ENCODE assay signal across 39 mouse cellular contexts in genomic region chr5:139310477-139310876, GRCm38 (mm10). TPM values are rescaled to one million over a fixed set of nuclear protein-coding genes. Genes with fewer than 3 reads are reported as not detected.
"Had no signal": no experiment of that assay in that cellular context is flagged by ENCODE, and none has a peak within 500 bp of the region (broad histone marks: within the 10 kb centered on the region; RNA-seq: fewer than 3 reads in every experiment).

No protein-coding gene starts in this region.

- H3K27me3 ChIP-seq: heart, embryonic 13.5 days; heart, embryonic 15.5 days; hindbrain, embryonic 13.5 days; hindbrain, embryonic 15.5 days; intestine, embryonic 15.5 days; limb, embryonic 13.5 days; limb, embryonic 15.5 days; liver, embryonic 12.5 days had no signal

- H3K4me1 ChIP-seq: heart, embryonic 13.5 days; heart, embryonic 15.5 days; hindbrain, embryonic 13.5 days; hindbrain, embryonic 15.5 days; limb, embryonic 13.5 days; limb, embryonic 15.5 days had no signal

- ATAC-seq: hindbrain, postnatal 0 days; intestine, embryonic 15.5 days; liver, embryonic 12.5 days had no signal

- H3K36me3 ChIP-seq: heart, embryonic 13.5 days; heart, embryonic 15.5 days; hindbrain, embryonic 15.5 days; intestine, embryonic 15.5 days; limb, embryonic 13.5 days; limb, embryonic 15.5 days; liver, embryonic 12.5 days had no signal

- DNase-seq: gastrocnemius, postnatal 14 days; gastrocnemius, postnatal 36 days; heart, adult 11 months; heart, adult 2 months; heart, postnatal 14 days; heart, postnatal 36 days; kidney, adult 18-20 months; kidney, adult 8-10 months; kidney, postnatal 10 days; kidney, postnatal 25 days; kidney, postnatal 4 days; left cerebral cortex, postnatal 4 days had no signal

- H3K4me3 ChIP-seq: heart, adult 2 months; heart, embryonic 13.5 days; heart, embryonic 15.5 days; hindbrain, embryonic 13.5 days; hindbrain, embryonic 15.5 days; intestine, embryonic 15.5 days; layer of hippocampus, adult 2 months; left cerebral cortex, adult 2 months; limb, embryonic 13.5 days; limb, embryonic 15.5 days; liver, embryonic 12.5 days had no signal

- H3K27ac ChIP-seq: heart, adult 2 months; heart, embryonic 13.5 days; heart, embryonic 15.5 days; hindbrain, embryonic 13.5 days; hindbrain, embryonic 15.5 days; hindbrain, postnatal 0 days; intestine, embryonic 15.5 days; layer of hippocampus, adult 2 months; left cerebral cortex, adult 2 months; limb, embryonic 13.5 days; limb, embryonic 15.5 days; liver, embryonic 12.5 days; liver, embryonic 14.5 days had no signal

RNA-seq across cellular contexts. Expression of gene Cyp2w1, which starts 41.9 kb away (rescaled TPM):
- total RNA-seq: gastrocnemius, adult 18-20 months; gastrocnemius, adult 8-10 months; gastrocnemius, postnatal 14 days; gastrocnemius, postnatal 36 days; heart, adult 2 months; heart, postnatal 14 days; heart, postnatal 36 days; hematopoietic stem cell, adult 5-6 weeks; hindbrain, postnatal 0 days; layer of hippocampus, adult 2 months; layer of hippocampus, postnatal 10 days; layer of hippocampus, postnatal 25 days; left cerebral cortex, adult 2 months; left cerebral cortex, postnatal 25 days; left cerebral cortex, postnatal 4 days; liver, adult 2 months had no signal
- polyA plus RNA-seq: gonadal fat pad, adult 2 months; heart, adult 2 months; heart, embryonic 11.5 days; heart, embryonic 13.5 days; heart, embryonic 15.5 days; heart, postnatal 0 days; hindbrain, embryonic 11.5 days; hindbrain, embryonic 13.5 days; hindbrain, embryonic 15.5 days; hindbrain, postnatal 0 days; inflammation-experienced regulatory T-cells, adult 6 months; kidney, embryonic 14.5 days; kidney, embryonic 16.5 days; limb, embryonic 11.5 days; liver, adult 2 months; liver, embryonic 12.5 days had no signal
